Mouse (Mus musculus) megakaryocyte, adult 5-6 weeks (primary cell): ENCODE results near the gene Gm20388. TPM values are rescaled to one million over a fixed set of nuclear protein-coding genes. Genes with fewer than 3 reads are reported as not detected.
A peak's percentile ranks its signal among the peaks of the same experiment; 100 is the strongest.

Source experiments
- ATAC-seq: 2 replicates; pipeline ENCODE4 v1.8.0; 2016; ENCODE audit warnings: mild to moderate bottlenecking, inconsistent platforms; ENCODE audit not compliant: poor library complexity, severe bottlenecking
- total RNA-seq, 2 experiments: library from RNA; stranded (forward) in 1 of 2; stranded (reverse) in 1 of 2; fragments of 153-499, 151-499 nt in 1 of 2; fragments of 221-1000, 200-1000 nt in 1 of 2; gene quantifications; 2 replicates each; pipeline versions ENCODE4 v1.2.3 to v1.2.4; 2015 to 2017

The Gm20388 gene
- total RNA-seq, 2 experiments from 2014 or later: 7.6 to 15.5 TPM

DNA sequence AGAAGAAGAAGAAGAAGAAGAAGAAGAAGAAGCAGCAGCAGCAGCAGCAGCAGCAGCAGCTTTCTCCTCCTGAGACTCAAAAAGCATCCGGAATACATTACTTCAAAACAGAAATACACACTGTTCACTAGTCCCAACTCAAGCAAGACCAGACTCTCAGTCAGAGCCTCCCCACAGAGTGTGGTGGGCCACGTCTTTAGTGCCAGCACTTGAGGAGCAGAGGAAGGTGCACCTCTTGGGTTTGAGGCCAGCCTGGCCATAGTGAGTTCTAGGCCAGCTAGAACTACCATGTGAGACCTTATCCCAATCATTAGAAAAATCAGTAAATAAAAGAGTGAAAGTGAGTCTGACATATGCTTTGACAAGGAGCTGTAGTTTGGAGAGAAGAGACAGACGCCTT, 3073.5 kb downstream of the Gm20388 start:
- no peak for ATAC-seq

DNA sequence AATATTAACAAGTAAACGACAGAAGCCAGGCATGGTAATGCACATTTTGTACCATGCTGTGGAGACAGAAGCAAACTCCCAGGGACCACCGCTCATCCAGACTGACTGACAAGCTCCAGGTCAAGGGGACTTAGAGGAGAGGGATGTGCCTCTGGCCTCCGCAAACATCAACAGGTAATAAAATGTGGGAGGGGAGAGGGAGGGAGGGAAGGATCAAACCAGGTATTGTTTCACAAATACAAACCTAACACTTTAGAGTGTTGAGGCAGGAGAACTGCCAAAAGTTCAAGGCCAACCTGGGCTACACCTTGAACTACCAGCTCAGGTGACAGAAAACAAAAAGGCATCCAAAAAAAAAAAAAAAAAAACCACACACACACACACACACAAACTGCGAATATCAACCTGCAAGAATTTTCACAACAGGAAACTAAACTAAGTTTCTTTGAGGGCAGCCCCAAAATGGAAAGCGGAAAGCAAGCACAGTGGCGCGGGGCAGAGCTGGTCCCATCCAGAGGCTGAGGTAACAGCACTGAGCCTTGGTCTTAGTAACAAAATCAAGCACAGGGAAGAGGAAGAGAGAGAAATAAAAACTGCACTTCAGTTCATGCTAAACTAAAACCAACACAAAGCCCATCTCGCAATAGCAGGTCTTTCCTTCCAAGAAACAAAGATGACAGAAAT, 3076.0 kb downstream of the Gm20388 start:
- ATAC-seq: peak; percentile 47

DNA sequence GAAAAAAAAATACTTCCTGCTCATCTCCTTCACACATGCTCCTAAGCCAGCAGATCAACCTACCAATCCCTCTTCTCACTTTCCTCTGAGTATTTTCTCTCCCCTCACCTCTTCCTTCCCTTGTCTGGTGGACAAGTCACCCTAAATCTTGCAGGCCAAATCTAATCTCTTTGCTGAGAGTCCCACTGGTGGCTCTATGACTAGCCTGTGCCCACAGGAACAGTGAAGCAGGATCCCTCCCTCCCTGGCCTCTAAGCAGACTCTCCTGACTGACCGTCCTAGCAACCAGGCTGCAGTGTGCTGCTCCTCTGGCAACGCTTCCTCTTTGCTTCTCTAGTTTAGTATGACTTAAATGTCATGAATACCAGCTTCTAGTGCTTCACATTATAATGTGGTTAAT, 3076.6 kb downstream of the Gm20388 start:
- ATAC-seq: peak; percentile 49; the same call in 1 of the 2 replicates

DNA sequence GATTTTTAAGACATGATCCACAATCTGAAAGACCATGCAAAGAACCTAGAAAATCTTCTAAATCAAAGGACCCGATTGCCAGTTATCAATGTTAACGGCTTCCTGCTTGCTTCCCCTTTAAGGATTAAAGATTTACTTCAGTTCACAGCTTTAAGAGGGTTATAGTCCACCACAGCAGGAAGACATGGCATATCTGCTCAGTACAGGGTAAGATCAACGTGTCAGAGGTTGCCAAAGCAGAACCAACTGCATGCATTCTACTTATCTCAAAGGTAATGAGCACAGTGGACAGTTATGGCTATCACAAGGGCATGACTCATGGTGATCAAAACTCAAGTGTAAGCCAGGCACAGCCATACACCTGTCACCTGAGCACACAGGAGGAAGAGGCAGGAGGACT, 3078.3 kb downstream of the Gm20388 start:
- ATAC-seq: peak; percentile 49

DNA sequence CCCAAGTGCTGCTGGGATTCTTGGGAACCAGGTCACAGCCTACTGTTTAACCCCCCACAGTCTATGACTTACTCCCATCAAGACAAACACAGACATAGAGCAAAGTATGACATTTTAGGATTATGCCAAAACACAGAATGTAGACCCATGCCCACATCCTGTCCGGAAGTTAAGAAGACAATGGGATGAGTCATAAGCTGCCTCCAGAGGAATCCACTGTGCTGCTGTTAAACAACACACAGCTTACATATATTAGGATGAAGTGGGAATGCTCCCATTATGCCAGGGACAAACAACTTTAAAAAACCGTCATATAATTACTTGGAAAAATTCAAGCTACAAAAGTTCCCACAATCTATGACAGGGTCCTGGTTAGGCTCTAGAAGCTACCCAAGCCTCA, 3079.3 kb downstream of the Gm20388 start:
- no peak for ATAC-seq

DNA sequence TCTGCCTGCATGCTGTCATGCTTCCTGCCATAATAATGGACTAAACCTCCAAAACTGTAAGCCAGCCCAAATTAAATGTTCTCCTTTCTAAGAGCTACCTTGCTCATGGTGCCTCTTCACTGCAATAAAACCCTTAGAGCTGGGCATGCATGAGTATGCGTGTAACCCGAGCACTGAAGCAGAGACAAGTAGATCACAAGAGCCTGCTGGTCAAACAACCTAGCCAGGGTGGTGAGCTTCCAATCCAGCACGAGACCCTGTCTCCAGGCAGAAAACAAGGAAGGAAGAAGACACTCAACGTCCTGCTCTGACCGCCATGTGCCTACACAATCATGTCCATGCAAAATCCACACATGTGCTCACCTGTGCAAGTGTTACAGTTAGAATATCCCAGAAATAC, 3080.7 kb downstream of the Gm20388 start:
- ATAC-seq: no peak

DNA sequence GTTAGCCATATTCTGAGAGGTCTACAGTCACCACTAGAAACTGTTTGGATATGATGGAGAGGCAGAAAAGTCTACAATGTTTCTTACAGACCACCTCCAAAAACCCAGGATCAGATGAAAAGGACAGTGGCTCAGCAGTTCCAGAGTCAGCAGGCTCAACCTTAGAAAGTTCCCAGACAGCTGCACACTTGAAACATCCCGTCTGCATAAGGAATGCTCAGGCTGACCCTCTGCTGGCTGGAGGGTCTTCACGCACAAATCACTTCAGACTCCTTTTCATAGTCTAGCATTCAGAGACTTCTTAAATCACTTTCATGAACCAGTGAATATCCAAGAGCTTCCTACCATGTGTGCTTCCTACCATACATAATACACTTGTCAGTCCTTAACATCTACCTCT, 3081.7 kb downstream of the Gm20388 start:
- ATAC-seq: no peak

DNA sequence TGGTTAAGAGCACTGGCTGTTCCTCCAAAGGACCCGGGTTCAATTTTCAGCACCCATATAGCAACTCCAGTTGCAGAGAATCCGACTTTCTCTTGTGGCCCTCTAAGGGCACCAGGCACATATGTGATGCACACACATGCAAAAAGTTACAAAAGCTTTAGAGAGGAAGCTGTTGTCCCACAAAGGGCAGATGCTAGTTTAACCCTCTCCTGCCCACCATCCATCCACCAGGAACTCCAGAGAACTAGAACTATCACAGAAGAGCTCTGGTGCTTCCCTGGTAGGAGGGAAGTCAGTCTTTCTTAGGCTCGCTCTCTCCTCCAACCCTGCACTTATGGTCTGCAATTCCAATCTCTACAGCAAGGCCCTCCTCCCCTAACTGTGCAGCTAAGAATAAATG, 3082.4 kb downstream of the Gm20388 start:
- ATAC-seq: peak; percentile 45; the same call in 1 of the 2 replicates

DNA sequence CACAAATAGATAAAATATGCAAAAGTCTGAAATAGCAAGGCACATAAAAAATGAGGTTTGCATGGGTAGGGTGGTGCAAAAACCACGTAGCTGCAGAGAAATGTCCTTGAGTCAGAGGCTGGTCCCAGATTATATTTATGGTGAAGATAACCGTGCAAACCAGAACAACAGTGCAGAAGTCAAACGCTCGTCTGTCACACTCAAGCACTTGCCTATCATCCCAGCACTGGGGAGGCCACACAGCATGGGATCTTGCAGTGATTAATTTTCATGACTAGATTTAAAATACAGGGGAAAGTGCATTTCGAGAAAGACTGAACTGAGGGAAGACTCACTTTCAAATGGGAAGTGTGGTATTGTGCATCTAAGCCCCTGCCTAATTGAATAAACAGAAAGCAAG, 3083.1 kb downstream of the Gm20388 start:
- no peak for ATAC-seq

DNA sequence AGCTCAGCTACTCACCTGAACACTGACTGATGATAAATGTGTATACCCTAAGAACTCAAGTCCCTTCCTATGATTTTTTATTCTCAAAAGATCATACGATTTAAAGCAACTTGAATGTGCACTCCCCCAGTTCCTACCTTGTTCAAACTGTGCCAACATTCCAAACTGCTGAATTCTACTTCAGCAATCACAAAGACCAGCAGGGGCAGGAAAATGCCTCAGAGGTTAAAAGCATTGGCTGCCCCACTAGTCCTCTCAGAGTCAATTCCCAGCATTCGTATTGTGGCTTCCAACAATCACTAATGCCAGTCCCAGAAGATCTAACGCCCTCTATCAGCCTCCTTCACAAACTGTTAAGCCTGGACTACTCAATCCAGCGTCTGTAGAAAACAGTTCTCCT, 3087.3 kb downstream of the Gm20388 start:
- no peak for ATAC-seq

DNA sequence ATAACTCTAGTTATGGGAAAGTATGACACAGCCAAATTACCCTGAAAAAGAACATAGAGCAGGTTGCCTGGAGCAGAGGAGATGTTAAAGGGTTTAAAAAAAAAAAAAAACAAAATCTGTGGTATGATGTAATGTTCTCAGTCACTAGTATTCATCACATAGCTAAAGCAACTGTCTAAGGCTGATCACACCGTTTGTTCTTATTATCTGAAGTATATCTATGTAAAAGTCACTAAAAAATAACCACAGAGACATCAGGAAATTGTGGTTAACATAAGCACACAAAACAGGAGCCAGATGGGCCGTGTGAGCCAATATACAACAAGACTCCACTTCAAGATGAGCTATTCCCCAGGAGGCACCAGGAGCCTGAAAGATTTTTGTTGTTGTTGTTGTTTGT, 3089.7 kb downstream of the Gm20388 start:
- ATAC-seq: peak; percentile 54

DNA sequence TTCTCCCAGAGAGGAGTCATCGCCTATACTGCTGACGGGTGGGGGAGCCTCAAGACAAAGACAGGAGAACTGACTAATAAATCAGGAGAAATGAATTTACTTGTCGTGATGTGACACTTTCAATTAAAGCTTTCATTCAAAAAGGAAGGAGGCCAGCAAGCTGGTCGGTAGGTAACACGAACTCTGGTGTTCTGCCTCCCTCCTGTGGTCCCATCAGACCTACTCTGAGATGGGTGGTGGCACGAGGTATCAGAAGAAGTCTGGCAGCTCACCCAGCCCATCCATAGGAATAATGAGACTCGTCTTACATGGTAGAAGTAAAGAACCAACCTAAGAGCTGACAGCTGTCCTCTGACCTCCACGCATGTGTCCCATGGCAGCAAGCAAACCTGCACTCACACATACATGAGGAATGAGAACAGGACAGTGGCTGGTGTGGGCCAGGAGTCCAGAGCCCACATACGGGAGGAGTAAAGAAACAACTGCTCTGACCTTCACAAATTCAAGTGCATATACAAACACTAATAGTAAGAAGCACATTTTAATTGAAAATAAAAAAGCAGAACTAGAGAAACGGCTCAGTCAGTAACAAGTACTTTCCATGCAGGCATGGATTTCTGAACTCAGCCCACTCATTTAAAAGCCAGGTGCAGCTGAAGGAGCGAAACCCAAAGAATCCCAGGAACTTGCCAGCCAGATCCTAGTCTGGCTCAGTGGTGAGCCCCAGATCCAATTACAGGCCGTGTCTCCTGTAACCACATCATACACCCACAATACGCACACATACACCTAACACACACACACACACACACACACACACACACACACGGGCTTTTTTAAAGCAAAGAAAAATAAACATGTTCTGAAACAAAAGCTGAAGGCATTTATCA, 3093.6 kb downstream of the Gm20388 start:
- no peak for ATAC-seq

DNA sequence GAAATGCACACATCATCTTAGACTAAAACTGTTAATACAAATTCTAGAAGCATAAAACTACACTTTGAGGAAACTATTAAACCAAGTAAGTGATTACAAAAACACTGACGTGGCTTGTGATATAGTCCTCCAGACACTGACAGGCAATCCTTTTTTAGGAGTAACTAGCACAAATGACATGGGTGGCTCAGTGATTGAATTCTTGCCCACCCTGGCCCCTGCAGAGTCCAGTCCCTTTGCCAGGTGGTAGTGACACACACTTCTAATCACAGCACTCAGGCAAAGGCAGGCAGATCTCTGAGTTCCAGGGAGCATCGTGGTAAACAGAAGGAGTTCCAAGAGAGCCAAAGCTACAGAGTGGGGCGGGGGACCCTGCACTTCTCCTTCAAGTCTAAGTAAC, 3094.7 kb downstream of the Gm20388 start:
- ATAC-seq: peak; percentile 7; the same call in 1 of the 2 replicates

DNA sequence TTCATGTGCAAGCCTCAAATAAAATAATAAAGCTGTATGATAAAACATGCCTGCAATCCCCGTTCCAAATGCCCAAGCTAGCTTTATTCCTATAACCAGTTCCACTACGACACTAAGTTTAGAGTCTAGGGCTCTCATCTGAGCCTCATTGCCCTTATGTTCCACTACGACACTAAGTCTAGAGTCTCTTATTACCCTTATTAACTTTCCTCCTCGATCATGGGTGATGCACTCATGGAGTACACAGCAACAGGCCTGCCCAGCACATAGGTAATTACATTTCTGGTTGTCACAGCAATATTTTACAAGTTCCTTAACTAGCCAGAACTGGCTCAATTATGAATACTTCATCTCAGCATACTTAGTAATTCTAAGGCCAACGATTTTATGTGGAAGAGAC, 3095.2 kb downstream of the Gm20388 start:
- no peak for ATAC-seq

DNA sequence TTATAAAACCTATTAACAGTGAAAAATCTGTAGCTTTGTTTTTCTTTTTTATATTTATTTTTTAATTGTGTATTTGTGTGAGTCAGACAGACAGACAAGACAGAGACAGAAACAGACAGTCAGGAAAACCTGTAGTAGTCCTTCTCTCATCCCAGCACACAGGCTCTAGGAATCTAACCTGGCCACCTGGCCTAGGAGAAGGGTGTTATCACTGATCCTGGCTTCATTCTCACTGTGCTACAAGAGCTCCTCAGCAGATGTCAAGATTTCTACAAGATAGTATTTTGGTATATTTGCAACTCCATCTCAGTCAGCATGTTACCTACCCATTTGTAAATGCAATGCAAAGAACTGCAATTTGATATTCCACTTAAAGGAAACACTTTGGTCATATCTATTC, 3100.7 kb downstream of the Gm20388 start:
- no peak for ATAC-seq

DNA sequence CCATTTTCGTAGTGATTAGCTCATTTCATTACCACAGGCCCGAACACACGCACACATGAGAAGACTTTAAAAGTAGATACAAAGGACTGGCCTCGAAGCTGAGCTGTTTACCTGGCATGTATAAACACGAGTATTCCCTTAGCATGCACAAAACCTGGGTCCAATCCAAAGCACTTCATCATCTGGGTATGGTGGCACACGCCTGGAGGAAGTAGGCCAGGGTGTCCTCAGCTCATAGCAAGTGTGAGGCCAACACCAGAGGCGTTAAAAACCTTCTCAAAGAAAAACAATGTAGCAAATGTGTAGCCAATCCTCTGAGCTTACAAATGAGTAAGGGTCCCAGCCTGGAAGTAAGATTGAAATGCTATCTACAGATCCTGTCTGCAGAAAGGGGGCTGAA, 3103.8 kb downstream of the Gm20388 start:
- ATAC-seq: 0 out of 2 replicates have a peak, but pooled peaks have one; percentile 18

DNA sequence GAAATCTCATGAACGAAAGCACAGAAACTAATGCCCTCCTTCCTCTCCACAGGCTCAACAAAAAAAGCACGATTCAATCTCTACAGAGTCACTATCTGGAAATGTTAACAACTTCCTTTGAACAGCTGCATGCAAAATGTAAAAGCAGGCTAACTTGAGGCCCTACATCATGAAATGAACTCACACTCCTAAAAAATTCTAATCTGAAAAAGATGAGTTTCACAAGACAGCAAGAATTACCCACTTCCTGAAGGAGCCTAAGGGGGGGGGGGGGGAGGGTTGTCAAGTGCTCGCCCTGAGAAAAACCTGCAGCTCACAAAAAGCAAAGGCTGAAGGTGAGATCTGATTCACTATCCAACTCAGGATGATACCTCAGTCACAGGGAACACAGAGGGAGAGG, 3104.4 kb downstream of the Gm20388 start:
- 0 out of 2 replicates have a peak, but pooled peaks have one; percentile 22 for ATAC-seq

DNA sequence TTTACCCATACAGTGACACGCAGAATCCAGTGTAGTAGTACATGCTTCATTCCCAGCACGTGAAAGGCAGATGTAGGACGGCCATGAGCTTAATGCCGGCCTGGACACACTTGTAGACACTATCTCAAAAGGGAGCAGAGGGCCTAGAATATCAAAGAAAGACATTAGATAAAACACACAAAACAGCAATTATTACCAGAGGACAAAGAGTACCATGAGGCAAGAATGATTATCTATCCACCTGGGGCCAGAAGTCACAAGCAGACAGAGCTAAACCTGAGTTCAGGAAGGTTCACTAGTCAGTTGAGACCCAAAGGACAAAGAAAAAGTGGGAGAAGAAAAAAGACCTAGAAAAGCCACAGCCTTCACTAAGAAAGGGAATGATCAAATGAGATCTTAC, 3106.5 kb downstream of the Gm20388 start:
- ATAC-seq: no peak

DNA sequence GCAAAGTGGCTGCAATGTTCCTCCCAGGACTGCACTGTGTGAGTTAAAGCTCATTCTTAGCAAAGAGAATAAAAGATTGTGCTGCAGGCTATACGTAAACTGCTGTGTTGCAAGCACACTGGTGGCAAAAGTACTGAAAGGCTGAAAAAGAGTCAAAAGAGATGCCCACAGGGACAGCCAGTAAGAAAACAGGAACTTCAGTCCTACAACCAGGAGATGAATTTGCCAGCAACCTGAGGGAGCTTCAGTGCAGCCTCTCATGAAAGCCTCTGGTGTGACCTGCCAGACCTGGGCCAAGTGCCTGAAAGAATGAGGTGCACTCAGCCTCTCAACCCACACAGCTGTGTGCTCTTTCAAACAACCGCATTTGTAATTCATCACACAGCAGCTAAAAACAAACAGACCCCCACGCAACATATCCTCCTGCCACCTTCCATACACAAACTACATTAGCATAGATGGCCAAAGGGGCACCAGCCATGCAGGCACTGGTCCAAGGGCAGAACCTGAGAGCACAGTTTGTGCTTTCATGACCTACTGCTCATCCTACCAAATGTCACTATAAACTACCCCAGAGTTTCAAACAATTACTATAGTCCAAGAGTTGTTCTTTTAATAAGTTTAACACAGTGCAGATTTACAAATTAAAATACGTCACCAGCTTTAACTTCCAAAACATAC, 3108.0 kb downstream of the Gm20388 start:
- peak; percentile 47 for ATAC-seq

DNA sequence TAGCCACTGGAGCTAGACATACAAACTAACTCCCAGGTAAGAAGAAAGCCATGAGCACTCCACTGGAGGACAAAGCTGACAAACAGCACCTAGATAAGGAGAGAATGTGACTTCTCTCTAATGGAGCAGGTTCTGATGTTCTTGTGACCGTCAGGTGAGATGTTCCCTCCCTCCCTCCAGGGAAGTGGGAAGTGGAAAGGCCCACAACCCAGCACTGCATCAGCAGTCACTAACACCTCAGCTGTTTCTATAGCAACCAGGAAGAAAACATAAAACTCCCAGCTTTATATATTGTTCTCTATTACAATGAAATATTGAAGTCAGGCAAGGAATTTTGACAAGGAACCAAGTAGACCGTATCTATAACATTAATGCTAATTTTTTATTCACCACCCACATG, 3109.4 kb downstream of the Gm20388 start:
- no peak for ATAC-seq

DNA sequence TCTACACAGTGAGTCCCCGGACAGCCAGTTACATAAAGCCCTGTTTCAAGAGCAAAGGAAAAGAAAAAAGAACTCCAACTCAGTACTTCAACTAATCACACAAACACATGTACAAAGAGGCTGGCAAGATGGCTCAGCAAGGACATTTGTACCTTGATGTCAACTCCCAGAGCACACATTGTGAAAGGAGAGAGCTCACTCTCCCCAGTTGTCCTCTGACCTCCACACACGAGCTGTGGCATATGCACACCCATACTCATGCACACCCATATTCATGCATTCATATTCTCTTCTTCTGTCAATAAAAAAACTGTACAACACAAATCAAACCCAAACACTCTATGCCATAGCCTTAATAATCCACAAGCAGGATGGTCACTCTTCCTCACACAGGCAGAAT, 3110.2 kb downstream of the Gm20388 start:
- no peak for ATAC-seq

DNA sequence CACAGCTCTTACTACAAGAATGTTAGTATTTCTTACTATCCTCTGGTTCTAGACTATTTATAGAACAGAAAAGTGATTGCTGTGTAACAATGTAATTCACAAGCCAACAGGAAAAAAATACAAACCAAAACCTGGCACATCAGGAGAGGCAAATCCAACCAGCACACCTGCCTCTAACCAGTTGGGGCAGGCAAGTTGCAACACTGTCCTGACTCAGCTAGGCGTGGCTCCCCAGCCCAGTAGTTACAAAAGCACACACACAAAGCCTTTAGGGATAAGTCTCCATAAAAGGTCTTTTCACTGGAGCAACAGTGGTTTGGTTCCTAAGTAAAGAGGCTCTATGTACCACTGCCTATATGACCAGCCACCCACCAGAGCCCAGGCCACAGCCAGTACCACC, 3110.6 kb downstream of the Gm20388 start:
- ATAC-seq: peak; percentile 76
